Mouse (Mus musculus): ENCODE measurements around the gene Gpr152.
"Not testable (repeated sequence)": the region's sequence is repeated elsewhere in the genome, so short reads cannot be mapped to it uniquely, and the experiment has no call there.

- not testable (repeated sequence) for TF ChIP-seq CTCF, POLR2A (IDR thresholded peaks at IDR 0.05; ENCODE audit: insufficient read depth, low read depth, low read length)
These were observed 4.2 kb upstream of the Gpr152 start for GRCm38 (mm10) chr19:4135229-4135962.

Data from olfactory bulb, adult 2 months (tissue).